Mouse (Mus musculus) kidney, embryonic 16.5 days (tissue): ENCODE data around the gene Cenpa. TPM values are rescaled to one million over a fixed set of nuclear protein-coding genes. Genes with fewer than 3 reads are reported as not detected.
A peak's percentile ranks its signal among the peaks of the same experiment; 100 is the strongest.
"Not testable (repeated sequence)": the region's sequence is repeated elsewhere in the genome, so short reads cannot be mapped to it uniquely, and the experiment has no call there.

ENCODE experiments used
- ATAC-seq: fragments of 200-750 bp; cut with Nextera tagmentation; 2 replicates; pipeline ENCODE4 v1.8.0; 2017; ENCODE audit warnings: moderate TSS enrichment; ENCODE audit not compliant: low FRiP score, low TSS enrichment
- H3K27ac ChIP-seq: fragments of 300-500 bp; sonication (generic); 2 replicates; pipeline ENCODE4 v1.5.1; 2014; ENCODE audit warnings: low read length
- H3K27me3 ChIP-seq: fragments of 300-500 bp; sonication (generic); 2 replicates; pipeline ENCODE4 v1.6.1; 2014; ENCODE audit warnings: low read length, control low read depth, mixed read lengths; ENCODE audit not compliant: insufficient read depth
- H3K36me3 ChIP-seq: fragments of 300-500 bp; sonication (generic); 2 replicates; pipeline ENCODE4 v1.6.1; 2014; ENCODE audit warnings: low read length, control low read depth, mixed read lengths; ENCODE audit not compliant: insufficient read depth
- H3K4me1 ChIP-seq: fragments of 300-500 bp; sonication (generic); 2 replicates; pipeline ENCODE4 v1.6.1; 2014; ENCODE audit warnings: low read length, control low read depth, mixed read lengths; ENCODE audit not compliant: insufficient read depth
- H3K4me2 ChIP-seq: fragments of 300-500 bp; sonication (generic); replicated peaks from 2 replicates; pipeline ENCODE4 v1.6.1; 2014; ENCODE audit warnings: low read depth, low read length
- H3K4me3 ChIP-seq: fragments of 300-500 bp; sonication (generic); 2 replicates; pipeline ENCODE4 v1.5.1; 2014; ENCODE audit warnings: mild to moderate bottlenecking, low read length
- H3K9ac ChIP-seq: fragments of 300-500 bp; sonication (generic); replicated peaks from 2 replicates; pipeline ENCODE4 v1.6.1; 2014; ENCODE audit warnings: low read length
- H3K9me3 ChIP-seq: fragments of 300-500 bp; sonication (generic); 2 replicates; pipeline ENCODE4 v1.6.1; 2016; ENCODE audit warnings: low read length, control low read depth
- WGBS: fragments of 180-500 bp; shearing (Covaris S2); extraction: QIAGEN DNeasy Blood & Tissue Kit; methylation state at CpG from one replicate; pipeline ENCODE4 v1.1.7; 2014; 5-methylcytosine and 5-hydroxymethylcytosine counted together
- polyA plus RNA-seq: library from polyadenylated mRNA; unstranded; fragments of >200 nt; fragmentation: Nextera tagmentation; extraction: Ambion mirVana; gene quantifications from 2 replicates; pipeline ENCODE4 v1.2.1, GENCODE M21; 2015

Cenpa gene
- polyA plus RNA-seq, 1 experiment from 2014 or later = 266 TPM

DNA sequence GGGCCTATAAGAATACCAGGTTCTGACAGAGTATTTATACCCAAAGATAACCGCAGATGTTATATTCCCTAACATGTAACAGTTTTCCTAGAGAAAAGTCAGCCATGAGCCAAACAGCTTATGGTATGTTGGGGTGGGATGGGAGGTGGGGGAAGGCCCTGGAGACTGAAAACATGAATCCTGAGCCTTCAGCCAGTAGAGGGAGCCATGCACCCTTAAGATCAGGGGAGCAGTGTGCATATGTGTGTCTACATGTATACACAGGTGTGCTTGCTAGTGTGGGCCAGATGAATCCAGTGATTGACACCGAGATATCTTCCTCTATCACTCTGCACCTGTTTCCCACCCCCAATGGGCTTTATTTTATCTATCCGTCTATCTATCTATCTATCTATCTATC is 20.2 kb downstream of the Cenpa start:
- WGBS = 74% methylated on average over 3 of the region's 3 CpGs
- H3K36me3 ChIP-seq = no peaks in the 10 kb centered on the region
- no peak overlapping the region for H3K4me3 ChIP-seq
- H3K9me3 ChIP-seq = no peaks in the 10 kb centered on the region
- no peak overlapping the region for H3K4me2 ChIP-seq
- H3K9ac ChIP-seq = no peak overlapping the region
- no peaks in the 10 kb centered on the region for H3K4me1 ChIP-seq
- no peaks in the 10 kb centered on the region for H3K27me3 ChIP-seq
- no peak overlapping the region for H3K27ac ChIP-seq
- ATAC-seq = no peak

DNA sequence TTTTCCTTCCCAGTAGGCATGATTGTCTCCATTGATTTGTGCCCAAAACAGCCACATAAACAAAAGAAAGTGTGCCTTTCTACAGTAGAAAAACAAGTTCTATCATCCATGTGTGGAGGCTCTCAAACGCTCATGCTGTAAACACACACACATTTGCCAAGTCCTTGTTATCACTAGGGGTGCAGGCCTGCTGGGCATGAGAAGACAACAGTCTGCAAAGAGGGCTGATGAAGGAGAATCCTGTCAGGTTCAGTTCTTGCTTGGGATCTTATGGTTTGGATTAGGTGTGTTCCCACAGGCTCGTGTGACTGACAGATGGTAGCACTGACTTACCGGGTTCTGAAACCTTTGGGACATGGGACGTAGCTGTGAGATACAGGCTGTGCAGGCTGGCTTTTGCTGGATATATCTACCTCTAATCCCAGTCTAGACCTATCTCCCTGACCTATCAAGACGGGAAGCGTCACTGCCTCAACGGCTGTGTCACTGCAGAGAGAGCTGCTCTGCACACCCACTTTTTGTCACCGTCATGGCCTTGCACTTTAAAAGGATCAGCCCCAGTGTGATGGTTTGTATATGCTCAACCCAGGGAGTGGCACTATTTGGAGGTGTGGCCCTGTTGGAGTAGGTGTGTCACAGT is 33.9 kb downstream of the Cenpa start:
- ATAC-seq = no peak
- 83% methylated on average over 8 of the region's 8 CpGs for WGBS
- H3K36me3 ChIP-seq = no peaks in the 10 kb centered on the region
- no peak overlapping the region for H3K4me2 ChIP-seq
- H3K27me3 ChIP-seq = peaks cover 4% of the 10 kb centered on the region; the same call in 1 of the 2 replicates
- no peak overlapping the region for H3K27ac ChIP-seq
- H3K9ac ChIP-seq = no peak overlapping the region
- no peaks in the 10 kb centered on the region for H3K9me3 ChIP-seq
- no peak overlapping the region for H3K4me3 ChIP-seq
- no peaks in the 10 kb centered on the region for H3K4me1 ChIP-seq

DNA sequence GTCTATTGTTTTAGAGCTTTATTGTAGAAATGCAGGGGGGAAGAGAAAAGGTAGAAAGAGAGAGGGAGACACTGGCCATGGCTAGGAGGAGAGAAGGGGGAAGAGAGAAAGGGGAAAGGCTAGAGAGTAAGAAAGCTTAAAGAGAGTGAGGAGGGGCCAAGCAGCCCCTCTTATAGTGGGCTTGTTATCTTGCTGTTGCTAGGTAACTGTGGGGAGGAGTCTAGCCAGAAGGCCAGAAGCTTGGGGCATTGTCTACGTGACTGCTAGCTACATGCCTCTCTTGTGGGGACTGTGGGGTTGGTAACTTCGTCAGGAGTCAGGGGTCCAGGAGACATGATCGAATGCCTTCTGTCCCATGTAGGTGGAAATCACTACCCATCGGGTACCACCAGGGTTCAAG is 34.8 kb downstream of the Cenpa start:
- not testable (repeated sequence) for ATAC-seq, H3K4me3 ChIP-seq, H3K4me2 ChIP-seq, H3K36me3 ChIP-seq, H3K4me1 ChIP-seq, H3K27me3 ChIP-seq, H3K9me3 ChIP-seq, H3K27ac ChIP-seq, H3K9ac ChIP-seq
- WGBS = 56% methylated on average over 4 of the region's 4 CpGs

DNA sequence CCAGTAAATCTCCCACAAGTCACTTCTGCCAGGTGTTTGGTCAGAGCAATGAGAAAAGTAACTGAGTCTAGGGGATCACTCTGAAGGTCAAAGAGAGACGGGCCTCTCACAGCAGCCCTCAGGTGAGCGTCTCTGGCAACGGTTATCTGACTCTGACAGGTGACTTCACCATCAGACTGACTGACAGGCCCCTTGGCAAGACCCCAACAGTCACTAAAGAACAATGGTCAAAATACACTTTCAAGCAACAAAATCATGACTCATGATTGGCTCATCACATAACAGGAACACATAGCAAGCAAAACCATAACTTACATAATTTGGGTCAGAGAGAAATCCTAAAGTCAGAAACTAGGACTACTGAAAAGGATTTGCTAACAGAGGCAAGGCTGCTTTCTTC is 35.3 kb downstream of the Cenpa start:
- H3K36me3 ChIP-seq = no peaks in the 10 kb centered on the region
- H3K27ac ChIP-seq = no peak overlapping the region
- ATAC-seq = no peak
- WGBS = 82% methylated on average over 3 of the region's 3 CpGs
- no peaks in the 10 kb centered on the region for H3K9me3 ChIP-seq
- H3K4me2 ChIP-seq = no peak overlapping the region
- no peak overlapping the region for H3K9ac ChIP-seq
- H3K4me3 ChIP-seq = no peak overlapping the region
- H3K4me1 ChIP-seq = no peaks in the 10 kb centered on the region
- peaks cover 4% of the 10 kb centered on the region; the same call in 1 of the 2 replicates for H3K27me3 ChIP-seq

DNA sequence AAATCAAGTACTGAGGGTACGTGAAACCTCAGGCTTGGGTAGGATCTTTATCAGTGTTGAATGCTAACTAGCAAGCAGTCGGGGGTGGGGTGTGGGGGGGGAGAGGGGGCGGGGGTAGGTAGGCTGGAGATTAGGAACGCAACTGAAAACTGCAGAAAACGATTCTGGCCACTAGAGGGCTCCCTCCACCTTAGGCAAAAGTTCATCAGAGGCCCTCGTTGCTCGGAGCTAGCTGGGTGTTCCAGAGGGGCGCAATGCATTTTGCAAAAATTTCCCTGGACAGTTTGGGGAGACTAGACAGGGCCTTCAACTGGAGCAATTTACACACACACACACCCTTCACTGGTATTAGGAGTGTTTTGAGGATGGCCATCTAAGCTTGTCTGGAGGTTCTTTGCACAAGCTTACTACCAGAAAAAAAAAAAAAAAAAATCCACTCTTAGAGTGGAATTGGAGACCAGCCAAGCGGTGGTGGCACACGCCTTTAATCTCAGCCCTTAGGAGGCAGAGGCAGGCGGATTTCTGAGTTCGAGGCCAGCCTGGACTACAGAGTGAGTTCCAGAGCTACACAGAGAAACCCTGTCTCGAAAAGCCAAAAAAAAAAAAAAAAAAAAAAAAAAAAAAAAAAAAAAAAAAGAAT is 43.3 kb downstream of the Cenpa start:
- WGBS = 10% methylated on average over 13 of the region's 13 CpGs
- no peak overlapping the region for H3K4me2 ChIP-seq
- no peaks in the 10 kb centered on the region for H3K36me3 ChIP-seq
- no peak overlapping the region for H3K27ac ChIP-seq
- no peaks in the 10 kb centered on the region for H3K9me3 ChIP-seq
- H3K4me1 ChIP-seq = peaks cover 24% of the 10 kb centered on the region
- ATAC-seq = no peak
- no peak overlapping the region for H3K9ac ChIP-seq
- H3K4me3 ChIP-seq = no peak overlapping the region
- H3K27me3 ChIP-seq = peaks cover 44% of the 10 kb centered on the region

DNA sequence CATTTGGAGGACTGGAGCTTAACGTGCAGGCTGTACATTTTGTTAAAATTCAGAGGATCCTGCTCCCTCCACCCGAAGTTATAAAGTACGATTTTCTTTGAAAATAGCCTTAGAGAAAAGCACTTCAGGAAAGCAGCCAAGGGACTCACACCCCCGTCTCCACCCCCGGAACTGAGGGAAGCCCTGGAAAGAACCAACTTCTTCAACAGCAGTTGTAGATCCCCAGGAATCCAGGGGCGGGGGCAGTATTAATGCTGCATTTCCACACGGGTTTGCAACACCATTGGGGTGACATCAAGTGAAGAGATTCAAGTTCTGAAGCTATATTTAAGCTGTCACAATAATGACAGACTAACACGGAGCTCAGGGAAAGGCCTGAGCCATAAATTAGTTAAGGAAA is 43.9 kb downstream of the Cenpa start:
- H3K4me2 ChIP-seq = peak overlapping the region; percentile 94; the same call in 1 of the 2 replicates
- no peak overlapping the region for H3K4me3 ChIP-seq
- H3K4me1 ChIP-seq = peaks cover 24% of the 10 kb centered on the region
- WGBS = 22% methylated on average over 8 of the region's 8 CpGs
- no peaks in the 10 kb centered on the region for H3K9me3 ChIP-seq
- ATAC-seq = no peak
- no peaks in the 10 kb centered on the region for H3K36me3 ChIP-seq
- no peak overlapping the region for H3K27ac ChIP-seq
- peaks cover 50% of the 10 kb centered on the region for H3K27me3 ChIP-seq
- H3K9ac ChIP-seq = no peak overlapping the region

DNA sequence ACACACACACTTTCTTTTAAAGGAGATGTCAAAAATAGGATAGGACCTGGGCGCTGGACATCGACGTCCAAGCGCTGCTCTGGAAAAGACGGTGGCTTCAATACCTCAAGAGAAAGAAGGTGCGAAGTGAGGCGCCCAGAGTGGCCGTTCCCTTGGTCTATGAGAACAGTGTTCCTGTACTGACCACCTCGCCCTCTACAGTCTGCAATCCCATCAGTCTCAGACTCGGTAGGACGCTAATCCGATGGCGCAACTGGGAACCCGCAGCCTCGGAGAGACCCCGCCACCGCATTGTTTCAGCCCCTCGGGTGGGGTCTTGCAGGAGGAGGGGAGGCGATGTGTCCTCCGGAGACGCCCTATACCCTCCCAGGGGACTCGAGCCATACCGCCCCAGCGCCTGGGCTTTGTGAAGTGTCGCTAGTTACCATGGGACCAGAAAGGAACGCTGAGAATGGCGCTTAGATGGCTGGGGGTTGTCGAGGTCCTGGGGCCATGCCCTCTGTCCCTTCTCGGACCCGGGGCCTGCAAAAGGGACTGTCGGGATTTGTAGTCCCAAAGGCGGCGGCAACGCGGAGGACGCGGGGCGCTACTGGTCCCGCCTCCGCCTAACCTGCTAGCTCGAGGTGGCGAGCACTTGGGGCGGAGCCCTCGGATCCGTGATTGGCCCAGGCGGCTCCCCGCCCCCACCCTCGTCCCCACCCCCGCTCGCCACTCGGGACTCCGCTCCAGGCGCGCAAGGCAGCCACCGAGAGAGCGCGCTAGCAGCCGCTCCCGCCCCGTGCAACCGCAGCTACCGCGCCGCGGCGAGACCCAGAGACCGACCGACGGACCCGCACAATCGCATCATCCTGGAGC is 44.8 kb downstream of the Cenpa start, which contains the start of gene Dpysl5:
TSS of gene Dpysl5 (plus strand) at position 418 of the 855 bp plus-strand sequence.
- Histone ChIP-seq H3K9ac (peak within 1 kb of the TSS; percentile 61), H3K4me2 (peak within 1 kb of the TSS; percentile 94), H3K27me3 (peaks cover 56% of the 10 kb centered on the region), H3K27ac (no peak within 1 kb of the TSS), H3K36me3 (no peaks in the 10 kb centered on the region), H3K4me1 (peaks cover 24% of the 10 kb centered on the region), H3K9me3 (no peaks in the 10 kb centered on the region), H3K4me3 (peak within 1 kb of the TSS; percentile 58)
- peak; percentile 87 for ATAC-seq
- WGBS = under 1% methylated on average over 62 of the region's 71 CpGs

DNA sequence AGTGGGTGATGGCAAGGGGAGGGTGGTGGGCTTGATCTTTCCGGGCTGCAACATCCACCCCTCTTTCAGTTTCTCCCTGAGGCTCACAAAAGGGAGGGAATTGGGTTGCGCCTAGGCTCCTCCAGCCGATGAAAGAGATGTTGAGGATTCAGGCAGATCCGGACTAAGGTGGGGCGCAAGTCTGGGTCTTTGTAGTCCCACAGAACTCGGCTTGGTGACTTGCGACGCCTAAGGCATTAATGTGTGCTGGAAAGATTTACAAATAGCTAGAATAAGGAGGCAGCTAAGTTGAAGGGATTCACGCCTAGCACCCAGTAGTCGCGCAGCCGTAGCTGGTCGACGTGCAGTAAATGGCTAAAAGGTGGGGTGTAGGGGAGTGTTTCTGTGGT is 45.4 kb downstream of the Cenpa start:
- 0% methylated on average over 14 of the region's 14 CpGs for WGBS
- Histone ChIP-seq H3K27me3 (peaks cover 56% of the 10 kb centered on the region), H3K9me3 (no peaks in the 10 kb centered on the region), H3K4me2 (peak overlapping the region; percentile 94), H3K4me3 (peak overlapping the region; percentile 58), H3K27ac (no peak overlapping the region), H3K9ac (peak overlapping the region; percentile 43), H3K4me1 (peaks cover 24% of the 10 kb centered on the region), H3K36me3 (no peaks in the 10 kb centered on the region)
- ATAC-seq = no peak

DNA sequence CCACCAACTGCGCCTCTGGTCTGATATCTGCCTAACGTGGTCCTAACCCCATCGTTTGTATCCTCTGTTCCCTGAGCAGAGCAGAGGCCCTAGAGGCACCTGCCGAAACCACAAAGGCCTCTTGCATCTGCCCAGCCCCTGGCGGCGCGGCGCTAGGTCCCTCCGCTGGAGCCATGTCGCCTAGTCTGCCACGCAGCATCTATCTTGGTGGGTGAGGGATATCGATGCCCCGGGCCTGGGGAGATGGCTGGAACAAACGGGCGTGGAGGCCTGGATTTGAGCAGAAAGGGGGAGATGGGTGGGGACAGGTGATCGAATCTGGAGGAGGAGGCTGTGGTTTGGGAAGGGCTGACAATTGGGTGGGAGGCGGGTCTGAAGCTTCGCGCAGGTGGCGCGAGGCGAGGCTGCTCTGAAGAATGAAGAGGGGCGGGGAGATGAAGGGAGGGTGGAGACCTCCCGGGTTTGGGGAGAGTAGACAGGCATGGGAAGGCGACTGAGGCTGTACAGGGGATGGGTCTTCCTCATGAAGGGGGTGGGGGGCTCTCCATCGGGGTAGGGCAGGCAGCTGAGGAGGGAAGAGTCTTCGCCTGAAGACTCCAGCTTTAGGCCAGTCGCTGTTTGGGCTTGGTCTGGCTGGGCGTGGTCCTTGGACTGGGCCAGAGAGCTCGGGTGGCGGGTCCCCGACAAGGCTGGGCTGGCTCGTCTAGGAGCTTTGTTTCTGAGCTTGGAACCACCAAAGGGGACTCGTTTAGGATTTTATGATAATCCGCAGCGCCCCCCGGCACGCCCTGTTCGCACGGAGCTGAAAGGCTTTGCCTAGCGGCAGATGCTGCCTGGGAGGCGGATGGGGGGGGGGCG is 46.1 kb downstream of the Cenpa start:
- H3K9ac ChIP-seq = peak overlapping the region; percentile 43

More for the DNA sequence above, 46.1 kb downstream of the Cenpa start:
- Histone ChIP-seq H3K27me3 (peaks cover 56% of the 10 kb centered on the region), H3K4me2 (peak overlapping the region; percentile 94), H3K27ac (no peak overlapping the region), H3K4me1 (peaks cover 24% of the 10 kb centered on the region), H3K4me3 (peak overlapping the region; percentile 58), H3K9me3 (no peaks in the 10 kb centered on the region), H3K36me3 (no peaks in the 10 kb centered on the region)
- peak; percentile 29 for ATAC-seq
- under 1% methylated on average over 43 of the region's 43 CpGs for WGBS
